Mouse (Mus musculus): ENCODE results near the gene Utrn.

DNA sequence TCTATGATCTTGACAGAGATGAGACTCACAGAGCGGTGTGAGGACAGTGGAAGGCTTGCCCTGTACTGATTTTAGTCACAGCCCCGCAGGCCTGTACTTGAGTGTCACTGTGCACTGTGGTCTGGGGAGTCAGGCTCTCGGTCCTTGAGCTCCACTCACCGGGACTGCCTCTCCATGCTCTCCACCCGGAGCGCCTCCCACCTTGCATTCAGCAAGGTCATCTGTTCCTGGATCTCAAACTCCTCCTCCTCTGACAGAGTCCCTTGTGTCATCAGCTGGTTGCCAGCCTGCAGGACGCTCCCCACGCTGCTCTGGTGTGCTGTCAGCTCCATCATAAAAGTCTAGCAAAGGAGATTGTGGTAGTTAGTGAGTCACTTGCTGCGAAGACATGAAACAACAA is 131.2 kb downstream of the Utrn start:
- no peak for TF ChIP-seq MEF2A (IDR thresholded peaks at IDR 0.05; ENCODE audit: borderline replicate concordance, low read depth, low read length)
- TF ChIP-seq GABPA (IDR thresholded peaks at IDR 0.05; ENCODE audit: insufficient replicate concordance, low read depth, low read length) = no peak
- TF ChIP-seq MAX (IDR thresholded peaks at IDR 0.05; ENCODE audit: low read length) = no peak
- no peak for TF ChIP-seq MXI1 (IDR thresholded peaks at IDR 0.05; ENCODE audit: low read depth, low read length)
- no peak for TF ChIP-seq EP300 (IDR thresholded peaks at IDR 0.05; ENCODE audit: low read length)
- no peak for TF ChIP-seq SMC3 (IDR thresholded peaks at IDR 0.05; ENCODE audit: low read depth, low read length)
- no peak for TF ChIP-seq USF1 (IDR thresholded peaks at IDR 0.05; ENCODE audit: low read depth, low read length)
- TF ChIP-seq E2F4 (IDR thresholded peaks at IDR 0.05; ENCODE audit: insufficient replicate concordance, low read depth, low read length) = no peak
- TF ChIP-seq MAFK (IDR thresholded peaks at IDR 0.05; ENCODE audit: insufficient replicate concordance, low read length) = no peak
